ENCODE assay signal across 8 mouse cellular contexts in the genomic region with DNA sequence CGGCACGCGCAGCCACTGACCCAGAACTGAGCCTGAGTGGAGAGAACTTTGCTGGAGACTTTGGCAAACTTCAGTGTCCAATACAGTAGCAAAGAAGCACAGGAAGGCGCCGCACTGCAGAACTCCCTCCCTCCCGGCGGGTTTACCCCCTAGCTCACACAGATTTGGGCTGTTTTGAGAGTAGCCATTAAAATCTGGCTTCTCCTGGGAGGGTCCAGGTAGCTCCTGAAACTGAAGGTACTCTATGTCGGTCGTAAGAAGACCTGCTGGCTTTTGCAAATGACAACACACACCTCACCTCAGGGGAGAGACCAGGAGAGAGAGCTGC. TPM values are rescaled to one million over a fixed set of nuclear protein-coding genes. Genes with fewer than 3 reads are reported as not detected.
DNase-seq lines count a peak whose midpoint lies in the region; ATAC-seq and TF ChIP-seq lines count a peak whose summit lies in the region.

No protein-coding gene starts in this region.

- no peak for TF ChIP-seq CTCF in embryonic fibroblast, embryonic 13.5 days (IDR thresholded peaks at IDR 0.05; ENCODE audit: borderline replicate concordance, insufficient read depth, low read length)
- TF ChIP-seq CTCF in olfactory bulb, adult 2 months (IDR thresholded peaks at IDR 0.05; ENCODE audit: insufficient read depth, low read depth, low read length), result no peak

- H3K4me1 ChIP-seq in megakaryocyte, embryonic 14.5 days, result peaks cover 74% of the 10 kb centered on the region
- peaks cover 7% of the 10 kb centered on the region; the same call in 1 of the 2 replicates for H3K4me1 ChIP-seq in embryonic fibroblast, embryonic 13.5 days (ENCODE audit: control insufficient read depth, insufficient read depth, low read length)
- peaks cover 11% of the 10 kb centered on the region for H3K4me1 ChIP-seq in olfactory bulb, adult 2 months (ENCODE audit: control insufficient read depth, insufficient read depth, low read length)

- TF ChIP-seq POLR2A in embryonic fibroblast, embryonic 13.5 days (IDR thresholded peaks at IDR 0.05; ENCODE audit: low read depth, low read length), result no peak; the same call in 1 of the 2 replicates
- no peak for TF ChIP-seq POLR2A in olfactory bulb, adult 2 months (IDR thresholded peaks at IDR 0.05; ENCODE audit: insufficient read depth, low read depth, low read length)

- no peaks in the 10 kb centered on the region for H3K9me3 ChIP-seq in megakaryocyte, embryonic 14.5 days

- peak overlapping the region; percentile 96 for H3K4me3 ChIP-seq in megakaryocyte, embryonic 14.5 days (replicated peaks)
- peak overlapping the region; percentile 58 for H3K4me3 ChIP-seq in embryonic fibroblast, embryonic 13.5 days (ENCODE audit: insufficient read depth, low read length)
- peak overlapping the region; percentile 92 for H3K4me3 ChIP-seq in olfactory bulb, adult 2 months (ENCODE audit: insufficient read depth, low read depth, low read length)

- peak; percentile 65 for DNase-seq in kidney, postnatal 14 days
- no peak for DNase-seq in adrenal gland, postnatal 14 days
- DNase-seq in left cerebral cortex, postnatal 36 days (ENCODE audit: low spot score in 2 of 2), result no peak
- no peak for DNase-seq in adrenal gland, adult (ENCODE audit: inconsistent age in 2 of 2, low spot score in 1 of 2)

- WGBS in olfactory bulb, adult 2 months, result 14% methylated on average over 9 of the region's 9 CpGs

- no peaks in the 10 kb centered on the region for H3K27me3 ChIP-seq in megakaryocyte, embryonic 14.5 days (replicated peaks)

- ATAC-seq in megakaryocyte, adult 5-6 weeks (ENCODE audit: poor library complexity, severe bottlenecking), result no peak

- intact Hi-C loops in left cerebral cortex, postnatal 36 days (cut with DNase I), result no loop called here

- H3K27ac ChIP-seq in embryonic fibroblast, embryonic 13.5 days (ENCODE audit: insufficient read depth, low read length), result 0 out of 2 replicates have a peak overlapping the region, but pooled peaks have one; percentile 4
- H3K27ac ChIP-seq in olfactory bulb, adult 2 months (ENCODE audit: insufficient read depth, low read depth, low read length), result no peak overlapping the region

- H3K36me3 ChIP-seq in megakaryocyte, embryonic 14.5 days (replicated peaks; ENCODE audit: low read length), result peaks cover 25% of the 10 kb centered on the region

RNA-seq across cellular contexts. Expression of gene Zfp839, which starts 0.8 kb away (rescaled TPM):
- polyA plus RNA-seq in megakaryocyte, embryonic 14.5 days (2012; ENCODE audit: insufficient read depth, low replicate concordance), result 1.0 and 4.3 TPM in 2 replicates
- total RNA-seq in megakaryocyte, adult 5-6 weeks (2015), result 3.3 and 4.5 TPM in 2 replicates
- total RNA-seq in megakaryocyte, adult 5-6 weeks (2017), result 5.5 and 6.2 TPM in 2 replicates
- 6.3 and 6.6 TPM in 2 replicates for polyA plus RNA-seq in embryonic fibroblast, embryonic 13.5 days (2011; ENCODE audit: insufficient read length, low read depth, missing spikeins)
- not detected in 2 replicates for polyA plus RNA-seq in olfactory bulb, adult 2 months (2012; ENCODE audit: insufficient read depth, insufficient read length, low replicate concordance, missing spikeins)
- total RNA-seq in adrenal gland, postnatal 14 days (2021), result 13.5 and 15.1 TPM in 2 replicates
- total RNA-seq in left cerebral cortex, postnatal 36 days (2021), result 10 to 100 TPM; 10.7 to 13.1 TPM

RNA-seq across cellular contexts. Expression of gene Mok, which starts 10.2 kb away (rescaled TPM):
- polyA plus RNA-seq in megakaryocyte, embryonic 14.5 days (2012; ENCODE audit: insufficient read depth, low replicate concordance), result 2.1 and 2.3 TPM in 2 replicates
- total RNA-seq in megakaryocyte, adult 5-6 weeks (2015), result 1.5 and 1.6 TPM in 2 replicates
- total RNA-seq in megakaryocyte, adult 5-6 weeks (2017), result 1.4 and 1.6 TPM in 2 replicates
- polyA plus RNA-seq in embryonic fibroblast, embryonic 13.5 days (2011; ENCODE audit: insufficient read length, low read depth, missing spikeins), result 1.2 and 1.5 TPM in 2 replicates
- not detected in 2 replicates for polyA plus RNA-seq in olfactory bulb, adult 2 months (2012; ENCODE audit: insufficient read depth, insufficient read length, low replicate concordance, missing spikeins)
- 0.93 and 1.9 TPM in 2 replicates for total RNA-seq in adrenal gland, postnatal 14 days (2021)
- total RNA-seq in left cerebral cortex, postnatal 36 days (2021), result 10 to 100 TPM; 10.9 to 12.1 TPM

RNA-seq across cellular contexts. Expression of gene Cinp, which starts 38.1 kb away (rescaled TPM):
- polyA plus RNA-seq in megakaryocyte, embryonic 14.5 days (2012; ENCODE audit: insufficient read depth, low replicate concordance), result 11.5 and 21.2 TPM in 2 replicates
- 20.3 and 31.8 TPM in 2 replicates for total RNA-seq in megakaryocyte, adult 5-6 weeks (2015)
- 32.5 and 36.4 TPM in 2 replicates for total RNA-seq in megakaryocyte, adult 5-6 weeks (2017)
- 44.8 and 51.5 TPM in 2 replicates for polyA plus RNA-seq in embryonic fibroblast, embryonic 13.5 days (2011; ENCODE audit: insufficient read length, low read depth, missing spikeins)
- not detected in 2 replicates for polyA plus RNA-seq in olfactory bulb, adult 2 months (2012; ENCODE audit: insufficient read depth, insufficient read length, low replicate concordance, missing spikeins)
- total RNA-seq in adrenal gland, postnatal 14 days (2021), result 47.4 and 50.2 TPM in 2 replicates
- 100 to 1,000 TPM; 100 to 103 TPM for total RNA-seq in left cerebral cortex, postnatal 36 days (2021)

RNA-seq across cellular contexts. Expression of gene Tecpr2, which starts 38.2 kb away (rescaled TPM):
- polyA plus RNA-seq in megakaryocyte, embryonic 14.5 days (2012; ENCODE audit: insufficient read depth, low replicate concordance), result 4.0 and 4.3 TPM in 2 replicates
- 3.1 and 3.7 TPM in 2 replicates for total RNA-seq in megakaryocyte, adult 5-6 weeks (2015)
- 3.5 and 5.0 TPM in 2 replicates for total RNA-seq in megakaryocyte, adult 5-6 weeks (2017)
- polyA plus RNA-seq in embryonic fibroblast, embryonic 13.5 days (2011; ENCODE audit: insufficient read length, low read depth, missing spikeins), result 5.7 and 7.7 TPM in 2 replicates
- polyA plus RNA-seq in olfactory bulb, adult 2 months (2012; ENCODE audit: insufficient read depth, insufficient read length, low replicate concordance, missing spikeins), result not detected in 2 replicates
- total RNA-seq in adrenal gland, postnatal 14 days (2021), result 9.1 and 10.3 TPM in 2 replicates
- 10 to 100 TPM; 51.4 TPM for total RNA-seq in left cerebral cortex, postnatal 36 days (2021)
